In the genomic region with DNA sequence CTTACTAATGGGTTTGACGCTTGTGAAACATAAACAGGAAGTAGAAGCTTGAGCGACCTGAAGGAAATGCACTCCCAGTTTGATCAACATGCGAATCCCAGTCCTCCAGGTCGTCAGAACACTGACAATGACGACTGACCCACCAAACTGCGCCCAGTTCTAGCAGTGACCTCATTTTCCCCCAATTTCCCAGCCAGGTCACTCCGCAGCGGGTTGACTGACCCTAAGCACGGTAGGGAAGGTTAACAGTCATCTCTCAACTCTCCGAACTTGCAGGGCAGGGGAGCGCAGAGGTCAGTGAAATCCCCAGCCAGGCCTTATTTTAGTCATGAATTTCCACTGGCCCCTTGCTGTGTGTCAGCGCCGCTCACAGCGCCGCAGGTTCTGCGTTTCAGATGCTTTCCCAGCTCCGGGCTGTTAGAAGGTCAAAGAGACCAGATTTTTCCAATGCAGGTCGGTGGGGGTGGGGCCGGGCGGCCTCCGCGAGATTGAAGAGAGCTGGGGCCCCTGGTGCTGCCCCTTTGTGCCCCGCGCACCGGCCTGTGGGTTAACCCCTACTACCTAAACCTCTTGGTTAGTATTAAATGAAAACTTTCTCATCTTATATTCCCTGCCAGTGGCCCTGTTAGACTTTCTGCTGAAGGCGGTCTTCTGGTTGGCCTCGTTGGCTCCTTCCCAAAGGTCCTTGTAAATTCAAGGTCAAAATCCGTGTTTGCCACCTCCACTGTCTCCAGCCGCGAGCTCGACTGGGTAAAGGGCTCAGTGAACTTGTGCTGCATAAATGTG, we compare ENCODE assay signal across 8 mouse cellular contexts. TPM values are rescaled to one million over a fixed set of nuclear protein-coding genes. Genes with fewer than 3 reads are reported as not detected.
DNase-seq lines count a peak whose midpoint lies in the region; ATAC-seq lines count a peak whose summit lies in the region.

No protein-coding gene starts in this region.

- peaks cover 38% of the 10 kb centered on the region for H3K4me1 ChIP-seq in forebrain, embryonic 10.5 days

- intact Hi-C loops in heart, postnatal 10 days (cut with DNase I): loop anchor here (2.0 to 5.0 kb wide), 3 partner anchors 126 to 901 kb away; no protein-coding TSS in a partner anchor

- no peaks in the 10 kb centered on the region for H3K9me3 ChIP-seq in forebrain, embryonic 10.5 days

- DNase-seq in B cell, adult 2 months: peak; percentile 66 to 69
- DNase-seq in adrenal gland, postnatal 10 days: peak; percentile 82
- DNase-seq in forebrain, embryonic 10.5 days (ENCODE audit: extremely low spot score, low spot score): no peak
- peak; percentile 77 to 81 for DNase-seq in heart, postnatal 10 days
- peak; percentile 92 for DNase-seq in kidney, postnatal 14 days
- DNase-seq in lung, postnatal 36 days: peak; percentile 70
- peak; percentile 67 for DNase-seq in ovary, postnatal 36 days (ENCODE audit: low spot score)

- no peak for ATAC-seq in erythroblast, adult 5-6 weeks (replicated peaks; ENCODE audit: low FRiP score, poor library complexity, severe bottlenecking)

- H3K27me3 ChIP-seq in forebrain, embryonic 10.5 days (ENCODE audit: poor library complexity, severe bottlenecking): peaks cover 58% of the 10 kb centered on the region

- peak overlapping the region; percentile 94 for H3K27ac ChIP-seq in forebrain, embryonic 10.5 days

- no peaks in the 10 kb centered on the region for H3K36me3 ChIP-seq in forebrain, embryonic 10.5 days (replicated peaks)

- H3K4me3 ChIP-seq in forebrain, embryonic 10.5 days: peak overlapping the region; percentile 71

- under 1% methylated on average over 31 of the region's 31 CpGs for WGBS in forebrain, embryonic 10.5 days

RNA-seq across cellular contexts. Expression of a gene that starts 1.8 kb away (rescaled TPM):
- total RNA-seq in adrenal gland, postnatal 10 days (2021): 10 to 100 TPM; 47.0 to 94.0 TPM
- 3.1 and 3.2 TPM in 2 replicates for polyA plus RNA-seq in forebrain, embryonic 10.5 days (2016; fragmentation: Nextera tagmentation; extraction: Ambion mirVana)
- total RNA-seq in heart, postnatal 10 days (2021): 10 to 100 TPM; 40.0 to 40.8 TPM
- 3.3 and 8.6 TPM in 2 replicates for total RNA-seq in erythroblast, adult 5-6 weeks (2015; ENCODE audit: low replicate concordance)
- total RNA-seq in erythroblast, adult 5-6 weeks (2017; ENCODE audit: low replicate concordance): 2.9 and 11.7 TPM in 2 replicates
